Mouse (Mus musculus) c-Kit-positive CD71-positive TER-119-negative erythroid progenitor cells, embryonic 14.5 days (primary cell): ENCODE data around the gene Acsl4.
A peak's percentile ranks its signal among the peaks of the same experiment; 100 is the strongest.

Source experiments
- DNase-seq: peaks from one replicate; pipeline ENCODE4 v3.0.0-alpha.2; 2013; ENCODE audit warnings: low read depth

The Acsl4 gene

GRCm38 (mm10) chrX:142358427-142358826 lies 31.9 kb downstream of the Acsl4 start:
- DNase-seq: no peak

DNA sequence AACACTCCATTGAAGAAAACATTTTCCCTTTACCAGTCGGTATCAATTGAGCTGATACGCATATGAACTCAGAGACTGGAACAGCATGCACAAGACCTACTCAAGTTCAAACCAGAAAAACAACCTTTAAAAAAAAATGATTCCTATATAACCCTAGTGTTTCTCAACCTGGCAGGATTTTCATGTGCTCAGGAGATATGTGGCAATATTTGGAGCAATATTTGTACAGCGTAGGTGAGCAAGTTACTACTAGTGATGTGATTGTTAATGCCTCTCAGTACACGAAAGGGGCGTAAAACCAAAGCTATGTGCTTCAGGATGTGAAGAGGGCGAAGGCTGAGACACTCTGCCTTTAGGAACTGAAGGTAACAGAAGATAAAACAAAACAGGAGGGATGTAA lies 54.1 kb downstream of the Acsl4 start:
- DNase-seq: no peak

GRCm38 (mm10) chrX:142335502-142335901 lies 54.8 kb downstream of the Acsl4 start:
- DNase-seq: no peak

DNA sequence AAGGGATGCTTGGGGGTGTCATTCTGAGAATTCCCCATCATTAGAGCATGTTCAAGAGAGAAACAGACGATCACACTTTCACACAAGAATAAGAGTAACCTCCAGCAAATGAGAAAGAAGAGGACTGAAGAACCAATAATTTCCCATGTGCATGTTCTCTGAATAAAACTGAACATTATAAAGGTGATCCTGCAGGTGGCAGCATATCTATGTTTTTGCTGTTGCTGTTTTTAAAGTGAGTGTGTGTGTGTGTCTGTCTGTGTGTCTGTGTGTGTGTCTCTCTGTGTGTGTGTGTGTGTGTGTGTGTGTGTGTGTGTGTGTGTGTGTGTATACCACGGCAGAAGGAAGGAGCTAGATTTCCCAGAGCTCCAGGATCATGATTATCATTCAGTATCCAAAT lies 64.6 kb downstream of the Acsl4 start:
- peak; percentile 8 for DNase-seq

GRCm38 (mm10) chrX:142316106-142316505 lies 74.2 kb downstream of the Acsl4 start:
- no peak for DNase-seq

DNA sequence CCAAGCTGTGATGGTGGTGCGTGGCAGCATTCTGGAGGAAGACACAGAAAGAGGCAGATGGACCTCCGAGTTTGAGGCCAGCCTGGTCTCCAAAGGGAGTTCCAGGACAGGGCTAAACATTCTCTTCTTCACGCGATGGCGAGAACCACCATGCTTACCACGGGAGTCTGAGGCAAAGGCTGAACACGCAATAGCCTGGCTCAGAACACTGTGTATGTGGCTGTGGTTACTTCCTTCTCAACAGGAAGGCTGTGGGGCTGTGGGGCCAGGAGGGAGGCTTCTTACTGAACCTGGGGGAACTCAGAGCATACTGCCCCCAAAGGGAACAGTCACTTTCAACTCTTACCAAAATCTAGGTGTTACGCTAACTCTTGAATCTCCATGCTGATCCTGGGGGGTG lies 75.1 kb downstream of the Acsl4 start:
- DNase-seq: no peak

DNA sequence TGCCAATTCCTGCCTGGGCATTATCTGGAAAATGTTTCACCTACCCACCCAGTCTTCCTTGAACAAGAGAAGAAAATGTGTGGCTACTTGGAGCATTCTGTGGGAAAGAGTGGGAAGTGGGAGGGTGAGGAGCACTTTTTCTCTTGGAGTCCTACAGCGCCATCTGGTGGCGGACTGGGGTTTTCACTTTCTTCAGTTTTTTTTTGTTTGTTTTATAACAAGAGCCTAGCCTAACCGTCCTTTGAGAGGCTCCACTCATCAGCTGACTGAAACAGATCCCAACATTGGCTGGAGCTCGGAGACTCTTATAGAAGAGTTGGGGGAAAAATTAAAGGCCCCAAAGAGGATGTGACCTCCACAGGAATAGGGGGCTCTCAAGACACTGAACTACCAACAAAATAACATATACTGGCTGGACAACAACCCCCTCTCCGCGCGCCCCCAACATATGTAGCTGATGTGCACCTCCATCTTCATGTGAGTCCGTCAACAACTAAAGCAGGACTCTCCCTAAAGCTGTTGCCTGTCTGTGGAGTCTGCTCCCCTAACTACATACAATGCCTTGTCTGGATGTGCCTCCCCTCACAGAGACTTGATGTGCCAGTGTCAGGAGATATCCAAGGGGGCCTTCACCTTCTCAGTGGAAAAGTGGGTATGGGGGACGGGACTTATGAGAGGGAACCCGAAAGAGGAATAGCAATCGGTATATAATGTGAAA lies 75.9 kb downstream of the Acsl4 start:
- DNase-seq: peak; percentile 25

- no peak for DNase-seq
Observed at GRCm38 (mm10) chrX:142310431-142310830, 79.9 kb downstream of the Acsl4 start.

- no peak for DNase-seq
Observed at GRCm38 (mm10) chrX:142305869-142306581, 84.3 kb downstream of the Acsl4 start, which contains the start of gene Kcne1l. Kcne1l (minus strand) TSS chrX:142306294.

DNA sequence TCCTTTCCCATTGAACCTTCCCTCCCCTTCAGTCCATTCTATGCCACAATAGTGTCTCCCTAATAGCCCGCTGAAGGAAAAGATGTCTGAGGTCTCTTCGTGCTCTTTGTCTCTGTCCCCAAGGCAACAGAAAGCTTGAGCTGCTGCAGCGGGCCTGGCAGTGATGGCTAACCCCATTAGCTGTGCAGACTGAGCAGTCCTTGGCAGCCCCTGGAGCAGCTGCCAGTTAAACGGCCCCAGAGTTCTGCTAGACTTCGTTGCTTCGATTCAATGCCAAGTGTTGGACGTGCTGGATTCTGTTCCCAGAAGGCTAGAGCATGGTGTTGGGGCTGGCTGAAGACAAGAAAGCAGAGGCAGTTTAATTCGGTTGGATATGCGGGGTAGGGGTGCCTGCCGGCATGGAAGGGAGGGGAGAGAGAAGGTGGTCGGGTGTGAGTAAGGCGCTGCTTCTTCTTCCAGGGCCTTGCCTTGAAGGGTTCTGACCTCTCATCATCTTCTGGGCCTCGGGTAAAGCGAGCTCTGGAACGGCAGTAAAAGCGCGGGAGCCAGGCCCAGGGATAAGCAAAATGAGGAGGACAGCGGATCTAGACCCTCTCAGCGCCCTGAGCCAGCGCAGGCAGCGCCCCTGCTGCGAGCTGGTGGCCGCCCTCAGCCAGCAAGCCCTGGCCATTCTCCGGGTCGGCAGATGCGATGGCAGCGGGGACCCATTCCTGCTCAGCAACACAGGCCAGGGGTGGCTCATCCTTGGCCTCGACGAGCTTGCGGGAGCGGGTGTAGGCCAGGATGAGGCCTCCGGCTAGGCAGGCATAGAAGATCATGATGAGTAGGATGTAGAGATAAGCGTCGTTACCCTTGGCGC lies 85.1 kb downstream of the Acsl4 start:
- DNase-seq: no peak

DNA sequence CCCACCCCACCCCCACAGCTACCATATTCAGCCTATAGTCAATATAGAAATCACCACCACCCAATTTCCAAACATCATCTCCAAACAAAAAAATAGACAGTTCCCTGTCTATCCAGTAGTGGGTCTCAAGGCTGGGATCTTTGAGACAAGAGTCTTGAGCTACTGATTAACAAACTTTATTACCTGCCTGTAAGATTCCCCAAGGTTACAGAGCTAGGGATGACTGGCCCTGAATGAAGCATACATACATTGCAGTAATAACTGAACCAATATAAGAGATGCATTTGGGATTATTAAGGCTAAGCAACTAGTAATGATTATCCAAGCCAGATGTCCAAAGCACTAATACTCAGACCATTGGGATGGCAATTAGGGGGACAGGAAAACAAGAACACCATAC lies 85.7 kb downstream of the Acsl4 start:
- no peak for DNase-seq

DNA sequence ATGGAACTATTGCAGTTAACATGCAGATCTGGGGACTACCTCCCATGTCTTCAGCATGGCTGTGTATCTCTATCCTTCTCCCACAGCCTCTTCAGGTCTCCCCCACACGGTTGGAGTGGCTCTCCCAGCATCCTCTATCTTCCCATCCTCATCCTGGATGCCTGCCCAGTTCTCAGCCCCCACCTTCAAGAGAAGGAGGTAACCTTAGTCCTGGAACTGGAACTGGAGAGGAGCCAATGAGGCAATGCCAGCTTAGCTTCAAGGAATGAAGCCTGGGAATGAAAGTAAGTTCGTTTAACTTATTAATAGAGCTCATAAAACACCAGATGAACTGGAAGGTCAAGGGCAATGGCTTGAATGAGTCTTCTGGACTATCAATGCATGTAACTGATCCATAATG lies 86.9 kb downstream of the Acsl4 start:
- DNase-seq: no peak

DNA sequence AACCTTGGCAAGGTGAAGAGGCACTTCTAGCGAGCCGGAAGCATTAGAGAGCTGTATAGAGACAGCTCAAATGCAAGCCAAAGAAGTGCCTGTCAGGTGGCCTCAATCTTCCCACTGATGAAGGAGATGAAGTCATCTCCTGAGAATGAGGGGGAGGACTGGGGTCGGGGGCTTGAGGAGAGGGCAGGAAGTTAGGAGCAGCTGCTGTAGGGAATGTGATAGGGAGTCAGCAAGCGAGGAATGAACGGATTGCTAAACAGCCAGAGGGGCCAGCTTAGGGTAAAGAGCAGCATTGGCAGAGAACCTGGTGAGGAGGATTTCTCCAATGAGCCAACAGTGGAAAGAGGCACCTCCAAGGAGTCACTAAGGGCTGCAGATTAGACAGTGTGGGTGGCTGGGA lies 104.4 kb downstream of the Acsl4 start:
- DNase-seq: no peak

GRCm38 (mm10) chrX:142276573-142276972 lies 113.8 kb downstream of the Acsl4 start:
- no peak for DNase-seq

- DNase-seq: no peak
Observed at GRCm38 (mm10) chrX:142276031-142276430, 114.3 kb downstream of the Acsl4 start.
